ENCODE assay signal across 8 mouse cellular contexts in the genomic region with DNA sequence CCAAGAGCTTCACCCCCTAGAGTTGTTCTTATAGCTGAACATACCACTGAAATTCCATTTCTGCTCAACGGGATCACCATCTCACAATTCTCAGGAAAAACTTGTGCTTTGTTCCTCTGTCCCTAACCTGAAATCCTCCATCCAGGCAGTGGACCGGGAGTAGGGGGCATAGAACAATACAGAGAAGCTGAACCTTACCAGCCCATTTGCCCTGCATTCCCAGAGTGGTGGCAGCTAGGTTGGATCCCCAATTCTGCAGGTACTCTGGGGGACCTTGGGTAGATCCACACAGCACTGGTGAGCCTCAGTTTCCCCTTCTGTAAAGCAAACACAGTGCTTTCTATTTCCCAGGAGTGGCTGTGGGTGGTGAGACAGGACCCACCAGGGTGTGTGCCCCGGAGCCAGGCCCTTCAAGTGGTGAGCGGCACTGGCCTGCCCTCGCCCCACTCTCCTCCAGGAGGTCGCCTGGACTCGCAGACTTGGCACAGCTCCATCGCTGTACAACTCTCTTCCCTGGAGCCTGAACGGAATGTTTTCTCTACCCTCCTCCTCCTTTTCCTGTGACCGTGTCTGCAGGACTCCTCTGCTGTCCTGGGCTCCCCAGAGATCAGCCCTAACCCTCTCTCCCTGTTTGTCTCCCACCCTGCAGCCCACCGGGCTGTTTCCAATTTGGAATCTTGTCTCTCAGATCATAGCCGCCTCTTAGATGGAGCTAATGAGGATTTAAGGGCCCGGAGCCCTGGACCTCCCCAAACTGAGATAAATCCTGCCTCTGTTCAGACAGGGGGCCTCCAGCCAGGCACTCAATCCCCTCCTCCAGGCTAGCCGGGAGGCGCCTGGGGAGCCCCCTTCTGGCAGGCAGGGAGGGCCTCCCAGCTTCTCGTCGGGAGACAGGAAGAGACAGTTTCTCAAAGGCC. TPM values are rescaled to one million over a fixed set of nuclear protein-coding genes. Genes with fewer than 3 reads are reported as not detected.
A peak's percentile ranks its signal among the peaks of the same experiment; 100 is the strongest.
DNase-seq lines count a peak whose midpoint lies in the region; ATAC-seq lines count a peak whose summit lies in the region.

No protein-coding gene starts in this region.

- no peaks in the 10 kb centered on the region for H3K36me3 ChIP-seq in limb, embryonic 12.5 days
- H3K36me3 ChIP-seq in neural tube, embryonic 12.5 days = no peaks in the 10 kb centered on the region

- H3K4me3 ChIP-seq in limb, embryonic 12.5 days (replicated peaks) = peak overlapping the region; percentile 17; the same call in 1 of the 2 replicates
- no peak overlapping the region for H3K4me3 ChIP-seq in neural tube, embryonic 12.5 days

- H3K9ac ChIP-seq in limb, embryonic 12.5 days (replicated peaks) = peak overlapping the region; percentile 27; the same call in 1 of the 2 replicates
- peak overlapping the region; percentile 30; the same call in 1 of the 2 replicates for H3K9ac ChIP-seq in neural tube, embryonic 12.5 days

- peaks cover 63% of the 10 kb centered on the region for H3K27me3 ChIP-seq in limb, embryonic 12.5 days
- H3K27me3 ChIP-seq in neural tube, embryonic 12.5 days (replicated peaks) = peaks cover 30% of the 10 kb centered on the region

- no peak for ATAC-seq in limb, embryonic 12.5 days (ENCODE audit: insufficient number of reproducible peaks, insufficient read depth, low FRiP score, low TSS enrichment, low read depth)
- ATAC-seq in neural tube, embryonic 12.5 days (ENCODE audit: low FRiP score, low read depth) = 0 out of 2 replicates have a peak, but pooled peaks have one; percentile 33
- ATAC-seq in megakaryocyte, adult 5-6 weeks (ENCODE audit: poor library complexity, severe bottlenecking) = no peak

- no peaks in the 10 kb centered on the region for H3K9me3 ChIP-seq in limb, embryonic 12.5 days
- no peaks in the 10 kb centered on the region for H3K9me3 ChIP-seq in neural tube, embryonic 12.5 days

- peak; percentile 39 for DNase-seq in adrenal gland, postnatal 10 days
- no peak for DNase-seq in adrenal gland, adult 18-20 months (ENCODE audit: low spot score in 2 of 2)
- peak; percentile 69 for DNase-seq in embryo, embryonic 10.5 days (ENCODE audit: low spot score)
- peak; percentile 26 to 40 for DNase-seq in heart, postnatal 36 days
- DNase-seq in adipocyte (ENCODE audit: low spot score) = no peak

- peaks cover 17% of the 10 kb centered on the region for H3K4me1 ChIP-seq in limb, embryonic 12.5 days (replicated peaks)
- peaks cover 17% of the 10 kb centered on the region for H3K4me1 ChIP-seq in neural tube, embryonic 12.5 days

- no peak overlapping the region for H3K27ac ChIP-seq in limb, embryonic 12.5 days
- H3K27ac ChIP-seq in neural tube, embryonic 12.5 days = no peak overlapping the region

- intact Hi-C loops in heart, postnatal 36 days (cut with DNase I) = loop anchor here (5.0 kb wide), 1 partner anchor 242 kb away; no protein-coding TSS in a partner anchor

- WGBS in limb, embryonic 12.5 days = 8% methylated on average over 17 of the region's 17 CpGs
- WGBS in neural tube, embryonic 12.5 days = 14% methylated on average over 17 of the region's 17 CpGs

- peak overlapping the region; percentile 46 for H3K4me2 ChIP-seq in limb, embryonic 12.5 days
- H3K4me2 ChIP-seq in neural tube, embryonic 12.5 days (replicated peaks) = peak overlapping the region; percentile 39

RNA-seq across cellular contexts. Expression of gene Cux1, which starts 52.3 kb away (rescaled TPM):
- 10 to 100 TPM; 79.1 to 95.4 TPM for total RNA-seq in adrenal gland, postnatal 10 days (2021)
- 10 to 100 TPM; 92.3 to 95.1 TPM for total RNA-seq in adrenal gland, adult 18-20 months (2021)
- total RNA-seq in heart, postnatal 36 days (2021) = 10 to 100 TPM; 93.1 to 99.6 TPM
- 82.3 and 84.4 TPM in 2 replicates for polyA plus RNA-seq in limb, embryonic 12.5 days (2016; fragmentation: Nextera tagmentation; extraction: Ambion mirVana)
- 117 and 118 TPM in 2 replicates for polyA plus RNA-seq in neural tube, embryonic 12.5 days (2016; fragmentation: Nextera tagmentation; extraction: Ambion mirVana)
- total RNA-seq in megakaryocyte, adult 5-6 weeks (2015) = 74.0 and 88.0 TPM in 2 replicates
- 77.4 and 95.4 TPM in 2 replicates for total RNA-seq in megakaryocyte, adult 5-6 weeks (2017)

Comparison
In these comparisons a context has a peak if more than half of its experiments do, and no peak if none do; other contexts are left out.
1. DNase-seq: peak in adrenal gland, postnatal 10 days (single experiment), embryo, embryonic 10.5 days (single experiment) and heart, postnatal 36 days (2 of 2); none in adrenal gland, adult 18-20 months (0 of 2) and adipocyte (single experiment).